Mouse (Mus musculus): ENCODE results near the gene Stat6.

- TF ChIP-seq CTCF (IDR thresholded peaks at IDR 0.05; ENCODE audit: borderline replicate concordance, extremely low read depth, insufficient read depth, insufficient read length) = no peak
- no peak for TF ChIP-seq POLR2A (IDR thresholded peaks at IDR 0.05; ENCODE audit: borderline replicate concordance, extremely low read depth, insufficient read depth, insufficient read length, poor library complexity, severe bottlenecking)
Measured at GRCm38 (mm10) chr10:127594930-127595715, 47.7 kb upstream of the Stat6 start.

Measured in brain, embryonic 14.5 days (tissue).